Mouse (Mus musculus): ENCODE data around the gene Brms1l.
A peak's percentile ranks its signal among the peaks of the same experiment; 100 is the strongest.
"Not testable (repeated sequence)": the region's sequence is repeated elsewhere in the genome, so short reads cannot be mapped to it uniquely, and the experiment has no call there.

Gene Brms1l

DNA sequence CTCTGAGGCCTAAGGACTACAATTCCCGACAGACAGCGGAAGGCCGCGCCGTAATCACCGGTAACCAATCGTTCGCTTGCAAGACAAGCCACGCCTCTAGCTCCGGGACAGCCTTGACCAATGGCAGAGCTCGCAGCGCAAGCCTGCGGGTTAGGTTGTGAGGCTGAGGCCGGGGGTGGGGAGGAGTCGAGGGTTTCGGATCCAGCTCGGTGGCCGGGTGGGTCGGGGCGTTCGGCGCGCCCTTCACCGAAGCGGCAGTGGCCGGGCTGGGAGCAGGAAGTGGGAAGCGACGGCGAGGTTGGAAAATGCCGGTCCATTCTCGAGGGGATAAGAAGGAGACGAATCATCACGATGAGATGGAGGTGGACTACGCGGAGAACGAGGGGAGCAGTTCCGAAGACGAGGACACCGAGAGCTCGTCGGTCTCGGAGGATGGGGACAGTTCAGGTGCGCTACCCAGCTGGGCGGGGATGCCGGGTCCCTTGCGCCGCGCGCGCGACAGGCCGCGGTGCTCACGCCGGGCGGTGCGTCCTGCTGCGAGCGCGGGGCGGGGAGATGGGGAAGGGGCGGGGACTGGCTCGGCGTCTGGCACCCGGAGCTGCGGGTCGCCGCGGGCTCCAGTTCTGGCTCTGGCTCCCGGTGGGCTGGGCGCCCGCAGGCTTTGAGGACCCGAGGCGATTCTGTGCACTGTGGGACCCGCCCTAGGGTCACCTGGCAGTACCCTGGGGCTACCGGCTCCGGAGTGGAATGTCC, at the start of gene Brms1l:
Gene Brms1l, plus strand, starts transcription at position 126 of the 753 bp plus-strand sequence.
- peak; percentile 92 to 94 for DNase-seq

DNA sequence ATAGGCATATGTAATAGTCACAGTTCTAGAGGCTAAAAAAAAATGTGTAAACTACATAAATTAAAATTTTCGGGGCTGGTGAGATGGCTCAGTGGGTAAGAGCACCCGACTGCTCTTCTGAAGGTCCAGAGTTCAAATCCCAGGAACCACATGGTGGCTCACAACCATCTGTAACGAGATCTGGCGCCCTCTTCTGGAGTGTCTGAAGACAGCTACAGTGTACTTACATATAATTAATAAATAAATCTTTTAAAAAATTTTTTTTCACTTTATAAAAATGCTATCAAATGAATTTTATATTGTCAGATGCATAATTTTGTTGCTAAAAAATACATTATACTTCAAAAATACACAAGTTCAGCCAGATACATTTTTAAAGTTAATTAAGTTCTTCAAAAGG, 41.6 kb upstream of the Brms1l start:
- DNase-seq: not testable (repeated sequence)

DNA sequence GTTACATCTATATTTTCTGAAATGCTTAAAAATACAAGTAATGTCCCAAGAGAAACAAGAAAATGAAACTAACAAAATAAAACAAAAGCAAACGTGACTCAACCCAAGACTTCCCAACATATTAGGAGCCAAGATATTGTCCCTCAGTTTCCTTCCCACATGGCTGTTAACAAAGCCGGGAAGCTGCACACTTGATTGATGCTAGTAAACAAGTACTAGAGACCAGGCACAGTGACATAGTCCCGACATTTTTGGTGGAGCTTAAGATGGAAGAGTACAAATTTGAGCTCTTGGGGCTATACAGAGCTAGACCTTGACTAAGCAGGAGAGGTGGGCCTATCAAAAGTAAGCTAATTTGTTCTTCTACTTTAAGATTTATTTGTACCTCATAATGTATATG, 39.0 kb upstream of the Brms1l start:
- no peak for DNase-seq

DNA sequence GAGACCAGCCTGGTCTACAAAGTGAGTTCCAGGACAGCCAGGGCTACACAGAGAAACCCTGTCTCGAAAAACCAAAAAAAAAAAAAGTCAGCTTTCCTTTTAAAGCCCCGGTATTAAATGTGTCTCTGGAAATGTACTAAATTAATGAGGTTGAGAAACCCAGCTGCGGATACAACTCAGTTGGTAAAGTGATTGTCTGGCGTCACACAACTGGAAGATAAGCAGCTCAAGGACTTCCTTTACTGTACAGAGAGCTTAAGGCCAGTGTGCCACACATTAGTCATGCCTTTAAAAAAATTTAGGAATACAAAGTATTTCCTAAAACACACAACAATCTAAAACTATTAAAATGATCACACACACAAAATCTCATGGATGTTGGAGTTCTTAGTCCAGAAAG, 37.4 kb upstream of the Brms1l start:
- no peak for DNase-seq

DNA sequence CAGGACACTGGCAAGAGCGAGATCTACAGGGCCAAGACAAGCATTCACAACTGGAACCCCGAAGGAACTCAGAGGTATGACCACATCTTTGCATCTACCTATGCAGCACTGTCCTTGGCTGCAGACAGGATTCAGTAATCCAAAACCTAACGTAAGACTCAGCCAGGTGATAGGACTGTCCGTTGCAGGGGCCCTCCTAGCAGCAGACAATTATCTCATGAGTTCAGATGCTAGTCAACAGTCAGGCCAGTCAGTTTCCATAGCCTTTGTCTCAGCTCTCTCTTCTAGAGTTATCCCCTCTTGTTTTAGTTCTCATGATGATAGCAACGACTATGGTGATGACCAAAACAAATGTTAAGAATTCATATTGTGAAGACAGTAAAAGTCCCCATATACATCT, 36.0 kb upstream of the Brms1l start:
- no peak for DNase-seq

DNA sequence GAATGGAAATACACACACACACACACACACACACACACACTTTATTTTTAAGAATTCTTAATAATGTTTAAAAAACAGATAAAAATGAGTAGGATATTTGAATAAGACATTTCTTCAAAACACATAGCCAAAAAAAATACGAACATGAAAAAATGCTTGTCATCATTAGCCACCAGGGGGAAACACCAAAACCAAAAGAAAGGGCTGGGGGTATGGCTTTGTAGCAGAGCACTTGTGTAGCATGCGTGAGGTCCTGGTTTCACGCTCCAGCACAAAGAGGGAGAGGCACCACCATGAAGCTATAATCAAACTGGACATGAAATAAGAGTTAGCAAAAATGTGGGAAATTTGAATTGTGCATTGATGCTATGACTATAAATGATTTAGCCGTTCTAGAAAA, 35.0 kb upstream of the Brms1l start:
- DNase-seq: no peak

DNA sequence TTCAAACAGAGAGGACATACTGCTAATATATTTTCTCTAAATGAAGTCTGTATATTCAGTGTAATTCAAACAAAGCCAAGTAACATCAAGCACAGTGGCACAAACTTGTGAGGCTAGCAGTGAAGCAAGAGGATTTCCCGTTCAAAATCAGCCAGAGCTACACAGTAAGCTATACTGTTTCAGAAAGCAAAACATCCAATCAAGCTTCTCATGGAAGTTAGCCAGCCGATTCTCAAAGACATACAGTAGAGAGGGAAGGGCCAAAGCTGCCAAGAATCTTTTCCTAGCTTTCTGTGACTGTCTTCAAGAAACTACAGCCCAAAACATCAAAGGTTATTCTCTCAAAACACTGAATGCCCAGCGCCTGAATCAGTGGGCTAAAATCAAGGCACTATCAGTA, 31.1 kb upstream of the Brms1l start:
- DNase-seq: no peak

DNA sequence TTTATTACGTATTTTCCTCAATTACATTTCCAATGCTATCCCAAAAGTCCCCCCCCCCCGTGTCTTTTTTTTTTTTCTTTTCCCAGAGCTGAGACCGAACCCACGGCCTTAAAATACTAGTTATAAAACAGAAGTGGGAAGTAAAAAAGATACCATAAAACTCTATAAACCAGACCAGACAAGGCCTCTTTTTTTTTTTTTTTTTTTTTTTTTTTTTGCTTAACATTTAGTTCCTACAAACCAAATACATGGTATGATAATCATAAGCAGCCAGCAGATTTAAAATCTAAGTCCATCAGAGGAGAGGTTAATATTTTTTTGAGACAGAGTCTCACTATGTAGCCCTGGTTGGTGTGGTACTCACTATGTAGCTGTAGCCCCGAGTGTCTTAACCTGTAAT, 19.6 kb upstream of the Brms1l start:
- DNase-seq: no peak

DNA sequence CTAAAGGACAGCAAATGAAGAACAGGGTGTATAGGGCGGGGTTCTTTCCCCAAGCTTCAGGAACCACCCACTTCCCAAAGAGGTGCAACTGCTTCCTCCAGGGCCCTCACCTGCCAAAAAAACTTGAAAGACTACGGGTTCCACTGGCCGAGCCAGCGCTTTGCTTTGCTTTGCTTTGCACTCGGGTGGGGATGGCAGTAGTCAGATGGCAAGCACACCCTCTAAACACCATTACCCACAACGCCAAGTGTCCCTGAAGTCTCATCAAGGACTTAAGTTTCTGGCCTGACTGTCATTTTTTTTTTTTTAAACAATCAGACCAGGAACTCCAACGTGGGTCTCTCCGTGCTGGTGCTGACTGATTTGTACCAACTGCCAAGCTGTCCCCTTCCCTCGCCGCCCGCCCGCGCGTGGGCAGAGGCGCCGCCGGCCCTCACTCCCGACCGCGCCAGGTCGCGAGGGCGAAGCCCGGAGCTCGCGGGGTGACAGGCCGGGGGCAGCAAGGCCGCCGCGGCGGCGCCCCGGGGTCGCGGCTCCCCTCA, 15.9 kb upstream of the Brms1l start:
- DNase-seq: peak in 1 of 2 experiments; percentile 31

DNA sequence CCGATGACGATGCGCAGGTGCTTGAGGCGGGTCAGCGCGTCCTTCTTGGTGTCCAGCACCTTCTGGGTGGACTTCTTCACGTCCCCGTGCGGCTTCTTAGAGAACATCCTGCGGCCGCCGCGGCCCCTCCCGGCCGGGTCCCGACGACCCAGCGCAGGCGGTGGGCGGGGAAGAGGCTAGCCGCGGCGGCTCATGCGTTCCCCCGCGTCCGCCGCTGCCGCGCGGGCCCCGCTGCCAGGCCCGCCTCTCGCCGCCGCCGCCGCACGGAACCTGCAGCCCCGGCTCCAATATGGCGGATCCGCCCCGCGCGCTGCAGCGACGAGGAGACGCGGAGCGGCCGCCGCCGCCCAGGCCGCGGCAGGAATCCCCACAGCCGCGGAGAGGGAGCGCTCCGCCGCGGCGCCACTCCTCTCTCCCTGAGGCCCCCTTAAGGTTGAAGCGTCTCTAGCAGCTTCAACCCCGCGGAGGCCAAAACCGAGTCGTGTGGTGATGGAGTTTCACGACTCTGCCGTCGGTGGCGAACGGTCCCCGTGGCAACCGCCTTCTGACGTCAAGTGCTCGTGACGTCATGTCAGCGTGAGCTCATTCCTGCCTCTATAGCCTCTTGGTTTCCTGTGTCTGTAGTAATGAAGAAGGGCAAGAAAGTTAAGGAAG, 15.3 kb upstream of the Brms1l start, which contains the start of gene Ralgapa1:
Gene Ralgapa1, minus strand, starts transcription at position 507 of the 654 bp plus-strand sequence.
- peak; percentile 84 to 85 for DNase-seq

DNA sequence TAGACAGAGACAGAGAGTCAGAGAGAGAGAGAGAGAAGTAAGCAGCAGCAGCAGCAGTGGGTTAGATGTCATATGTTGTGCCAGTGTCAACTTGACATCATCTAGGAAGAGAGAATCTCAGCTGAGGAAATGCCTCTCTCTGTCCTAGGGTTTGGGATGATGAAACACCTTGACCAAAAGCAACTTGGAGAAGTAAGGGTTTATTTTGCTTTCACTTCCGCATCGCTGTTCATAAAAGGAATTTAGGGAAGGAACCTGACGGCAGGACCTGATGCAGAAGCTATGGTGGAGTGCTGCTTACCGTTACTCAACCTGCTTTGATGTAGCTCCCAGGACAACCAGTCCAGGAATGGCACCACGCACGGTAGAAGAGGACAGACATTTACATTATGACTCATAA, 12.1 kb upstream of the Brms1l start:
- DNase-seq: no peak

DNA sequence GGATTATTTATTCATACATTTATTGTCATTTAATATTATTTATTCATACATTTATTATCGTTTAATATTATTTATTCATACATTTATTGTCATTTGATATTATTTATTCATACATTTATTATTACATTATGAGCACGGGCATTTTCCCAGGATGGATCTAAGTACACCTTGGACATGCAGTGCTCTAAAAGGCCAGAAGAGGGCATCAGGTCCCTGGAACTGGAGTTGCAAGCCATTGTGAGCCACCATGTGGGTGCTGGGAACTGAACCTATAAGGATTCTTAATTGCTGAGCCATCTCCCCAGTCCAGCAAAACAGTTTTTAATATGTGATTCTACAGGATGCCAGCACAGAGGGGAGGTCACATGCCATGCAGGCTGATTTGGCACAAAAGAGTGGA, 10.6 kb upstream of the Brms1l start:
- no peak for DNase-seq

DNA sequence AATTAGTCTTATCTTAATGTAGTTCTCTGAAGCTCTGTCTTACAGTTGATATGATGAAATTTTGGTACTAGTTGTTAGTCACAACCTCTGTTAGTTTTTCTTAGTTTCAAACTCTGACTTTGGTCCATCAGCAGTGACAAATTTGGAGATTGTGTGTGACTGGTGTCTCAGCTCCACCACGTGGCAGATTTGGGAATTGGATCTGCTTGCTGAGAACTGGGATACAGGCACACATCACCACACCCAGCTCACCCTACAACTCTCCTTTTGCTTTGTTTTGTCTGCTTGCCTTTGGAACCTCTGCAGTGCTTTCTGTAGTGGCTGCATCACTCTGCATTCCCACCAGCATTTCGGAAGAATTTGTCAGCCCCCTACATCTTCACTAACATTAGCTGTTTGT, 5.0 kb upstream of the Brms1l start:
- peak; percentile 64 to 74 for DNase-seq

DNA sequence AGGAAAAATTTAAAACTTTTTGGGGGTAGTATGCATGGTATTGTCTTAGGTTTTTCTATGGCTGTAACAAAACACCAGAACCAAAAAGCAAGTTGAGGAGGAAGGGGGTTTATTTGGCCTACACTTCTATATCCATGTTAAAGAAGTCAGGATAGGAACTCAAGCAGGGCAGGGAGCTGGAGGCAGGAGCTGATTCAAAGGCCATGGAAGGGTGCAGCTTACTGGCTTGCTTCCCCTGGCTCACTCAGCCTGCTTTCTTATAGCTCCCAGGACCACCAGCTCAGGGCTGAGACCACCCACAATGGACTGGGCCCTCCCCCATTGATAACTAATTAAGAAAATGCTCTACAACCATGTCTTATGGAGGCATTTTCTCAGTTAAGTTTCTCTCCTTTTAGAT, 3.2 kb upstream of the Brms1l start:
- DNase-seq: no peak

DNA sequence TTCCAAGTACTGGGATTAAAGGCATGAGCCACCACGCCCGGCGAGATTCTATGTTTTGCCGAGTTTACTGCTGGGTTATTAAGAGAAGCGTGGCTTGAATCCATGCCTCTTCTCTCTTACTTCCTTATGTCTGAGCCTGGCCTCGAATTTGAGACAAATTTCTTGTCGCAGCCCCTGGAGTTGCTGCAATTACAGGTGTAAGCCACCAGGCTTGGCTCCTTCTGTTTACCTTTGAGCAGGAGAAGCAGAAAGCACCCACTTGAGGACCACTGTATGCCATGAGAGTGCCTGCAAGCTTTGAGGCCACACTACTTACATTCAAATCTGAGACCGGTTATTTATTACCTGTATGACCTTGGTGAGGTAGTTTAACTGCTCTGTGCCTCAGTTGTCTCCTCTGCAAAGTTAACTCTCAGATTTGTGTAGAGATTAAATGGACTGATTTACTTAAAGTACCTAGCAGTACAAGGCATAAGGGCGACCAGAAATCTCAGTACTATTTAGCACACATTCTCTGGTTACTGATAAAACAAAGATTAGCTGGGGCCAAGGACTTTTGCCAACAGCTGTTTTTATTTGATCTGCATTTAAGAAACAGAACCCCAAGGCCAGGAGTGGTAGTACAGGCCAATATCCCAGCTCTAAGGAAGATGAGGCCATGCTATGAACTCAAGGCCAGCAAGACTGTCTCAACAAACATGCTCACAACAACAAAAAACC, 2.1 kb upstream of the Brms1l start:
- DNase-seq: no peak

DNA sequence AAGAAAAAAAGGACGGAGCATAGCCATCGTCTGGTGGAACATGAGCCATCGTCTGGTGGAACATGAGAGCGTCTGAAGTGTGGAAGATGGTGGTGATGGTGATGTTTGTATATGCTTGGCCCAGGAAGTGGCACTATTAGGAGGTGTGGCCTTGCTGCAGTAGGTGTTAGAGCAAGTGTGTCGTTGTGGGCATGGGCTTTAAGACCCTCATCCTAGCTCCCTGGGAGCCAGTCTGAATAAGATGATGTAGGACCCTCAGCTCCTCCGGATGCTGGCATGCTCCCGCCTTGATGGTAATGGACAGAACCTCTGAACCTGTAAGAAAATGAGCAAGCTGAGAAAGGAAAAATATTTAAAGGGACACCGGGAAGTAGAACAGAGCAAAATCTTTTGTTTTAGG, 1.2 kb upstream of the Brms1l start:
- DNase-seq: no peak

DNA sequence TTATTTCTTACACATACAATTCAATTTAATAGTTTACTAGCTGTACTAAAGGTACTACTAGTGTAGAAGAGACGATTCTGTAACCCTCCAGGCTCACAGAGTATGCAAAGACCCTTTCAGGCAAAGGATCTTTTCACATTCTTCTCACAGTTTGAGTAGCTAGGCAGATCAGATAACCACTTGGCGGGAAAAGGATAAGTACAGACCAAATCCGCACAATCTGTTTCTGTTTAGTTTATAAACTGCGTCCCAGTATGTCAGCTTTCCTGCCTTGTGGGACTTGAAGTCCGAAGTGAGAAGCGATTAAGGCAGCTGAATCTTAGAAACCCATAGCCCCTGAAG, 296 bp upstream of the Brms1l start:
- no peak for DNase-seq

DNA sequence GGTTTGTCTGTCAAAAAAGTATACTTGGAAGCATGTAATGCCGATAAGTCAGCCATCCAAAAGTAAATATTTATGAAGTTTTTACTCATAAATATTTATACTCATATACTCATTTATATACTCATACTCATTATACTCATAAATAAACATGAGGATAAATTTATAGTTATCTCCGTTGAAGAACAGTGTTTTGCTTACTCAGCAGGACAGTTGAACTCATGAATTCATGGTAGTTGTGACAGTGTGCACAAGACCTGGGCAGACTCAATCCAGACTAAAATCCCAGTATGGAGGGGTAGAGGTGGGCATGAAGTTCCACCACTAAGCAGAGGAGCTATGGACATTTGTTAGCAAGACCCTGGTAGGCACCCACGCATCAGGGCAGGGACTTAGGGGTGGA, 1.4 kb downstream of the Brms1l start:
- no peak for DNase-seq

DNA sequence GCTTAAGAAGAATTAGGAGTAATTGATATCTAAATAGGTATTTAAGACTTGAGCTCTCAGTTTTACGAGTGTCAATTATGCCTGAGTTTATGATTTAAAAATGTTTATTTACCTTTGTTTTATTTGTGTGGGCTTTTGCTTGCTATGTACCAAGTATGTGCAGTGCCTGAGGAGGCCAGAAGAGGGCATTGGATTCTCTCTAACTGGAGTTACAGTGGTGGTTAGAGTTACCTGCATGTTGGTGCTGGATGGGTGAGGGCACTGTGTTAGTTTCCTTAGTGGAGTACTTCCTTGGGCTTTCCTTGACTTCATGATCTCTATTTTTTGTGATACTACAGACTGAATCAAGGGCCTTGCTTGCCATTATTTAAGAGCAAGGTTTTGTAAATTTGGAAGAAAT, 10.6 kb downstream of the Brms1l start:
- DNase-seq: no peak

DNA sequence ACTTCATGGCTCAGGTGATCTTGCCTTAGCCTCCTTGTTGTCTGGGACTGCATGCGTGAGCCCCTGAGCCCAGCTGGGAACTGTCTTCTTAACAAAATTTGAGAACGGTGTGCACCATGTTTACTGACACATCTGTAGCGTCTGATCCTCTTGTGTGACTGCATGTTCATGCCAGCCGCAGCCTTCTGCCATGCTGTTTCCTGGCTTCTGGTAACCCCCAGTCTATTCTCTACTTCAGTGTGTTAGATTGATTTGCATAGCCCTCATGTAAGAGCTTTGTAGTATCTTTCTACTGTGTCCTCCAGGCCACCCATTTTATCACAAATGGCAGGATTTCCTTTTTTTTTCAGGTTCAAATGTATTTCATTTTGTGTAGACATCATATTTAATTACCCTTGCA, 11.7 kb downstream of the Brms1l start:
- no peak for DNase-seq

DNA sequence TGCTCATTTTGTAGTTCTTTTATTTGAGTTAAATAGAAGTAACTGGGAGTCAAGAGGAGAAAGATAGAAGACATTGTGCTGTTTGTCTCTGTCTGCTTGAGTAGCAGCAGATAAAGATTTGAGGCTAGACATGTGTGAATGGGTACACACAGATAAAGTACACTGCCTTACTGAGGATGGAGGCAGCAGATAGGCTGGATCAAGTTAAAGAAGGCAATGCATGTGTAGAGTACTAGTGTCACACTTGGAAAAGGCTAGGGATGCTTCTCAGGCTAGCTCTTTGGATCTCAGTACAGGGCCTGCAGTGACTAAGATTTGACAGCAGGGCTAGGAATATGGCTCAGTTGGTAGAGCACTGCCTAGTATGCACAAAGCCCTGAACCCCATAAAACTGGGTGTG, 14.5 kb downstream of the Brms1l start:
- DNase-seq: no peak

DNA sequence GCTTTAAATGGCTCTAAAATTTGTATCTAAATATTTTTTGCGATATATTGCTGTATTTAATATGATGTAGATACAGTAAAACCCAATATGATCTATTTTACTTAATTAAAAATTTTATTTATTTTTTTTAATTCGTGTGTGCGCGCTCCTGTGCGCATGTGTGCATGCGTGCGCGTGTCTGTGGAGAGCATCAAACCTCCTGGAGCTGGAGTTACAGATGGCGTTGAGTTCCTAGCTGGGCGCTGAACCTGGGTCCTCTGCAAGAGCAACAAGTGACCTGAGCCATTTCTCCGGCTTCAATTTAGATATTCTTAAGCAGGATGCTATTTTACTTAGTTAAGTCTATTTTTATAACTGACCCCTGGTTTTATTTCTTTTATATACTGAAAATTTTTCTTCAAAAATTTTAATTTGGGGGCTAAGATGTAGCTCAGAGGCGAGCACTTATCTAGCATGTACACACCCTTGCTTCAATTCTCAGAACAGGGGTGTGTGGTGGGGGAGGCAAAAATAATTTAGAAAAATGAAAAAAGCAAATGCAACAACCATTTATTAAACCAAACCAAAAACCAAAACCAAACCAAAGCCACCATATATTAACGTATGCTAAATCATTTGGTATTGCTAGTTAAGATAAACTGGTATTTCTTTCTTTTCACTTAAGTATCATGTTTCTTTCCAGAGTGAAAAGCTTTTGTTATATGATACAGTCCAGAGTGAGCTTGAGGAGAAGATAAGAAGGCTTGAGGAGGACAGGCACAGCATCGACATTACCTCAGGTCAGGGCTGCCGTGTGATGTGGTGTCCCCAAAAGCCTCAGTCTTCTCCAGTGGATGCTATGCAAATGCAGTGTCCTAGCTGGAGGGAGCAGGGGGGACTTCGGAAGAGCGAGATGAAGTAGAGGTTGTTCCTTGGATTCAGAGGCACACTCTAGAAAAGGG, 23.6 kb downstream of the Brms1l start:
- no peak for DNase-seq

DNA sequence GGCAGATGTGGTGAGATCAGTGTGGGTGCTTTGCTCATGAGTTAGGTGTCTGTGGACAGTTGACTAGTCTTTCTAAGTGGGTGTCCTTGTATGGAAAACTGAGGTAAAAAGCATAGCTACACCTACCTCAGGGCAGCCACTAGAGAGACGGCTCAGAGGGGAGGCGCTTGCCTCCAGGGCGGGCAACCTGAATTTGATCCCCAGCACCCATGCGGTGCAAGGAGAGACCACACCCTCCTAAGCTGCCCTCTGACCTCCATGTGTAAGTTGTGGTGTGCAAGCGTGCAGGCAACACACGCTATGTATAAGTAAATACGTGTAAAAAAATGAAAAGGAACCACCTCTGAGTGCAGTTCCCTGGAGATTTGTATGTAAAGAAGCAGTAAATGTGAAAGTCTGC, 24.5 kb downstream of the Brms1l start:
- DNase-seq: no peak

All from cerebellum, postnatal 36 days (tissue).